Mouse (Mus musculus) embryo, embryonic 9.5 days (tissue): ENCODE data around the gene B3gnt2.

Experiments
- DNase-seq: peaks from one replicate; pipeline ENCODE4 v3.0.0-alpha.2; 2017; ENCODE audit errors: extremely low spot score

B3gnt2 gene

DNA sequence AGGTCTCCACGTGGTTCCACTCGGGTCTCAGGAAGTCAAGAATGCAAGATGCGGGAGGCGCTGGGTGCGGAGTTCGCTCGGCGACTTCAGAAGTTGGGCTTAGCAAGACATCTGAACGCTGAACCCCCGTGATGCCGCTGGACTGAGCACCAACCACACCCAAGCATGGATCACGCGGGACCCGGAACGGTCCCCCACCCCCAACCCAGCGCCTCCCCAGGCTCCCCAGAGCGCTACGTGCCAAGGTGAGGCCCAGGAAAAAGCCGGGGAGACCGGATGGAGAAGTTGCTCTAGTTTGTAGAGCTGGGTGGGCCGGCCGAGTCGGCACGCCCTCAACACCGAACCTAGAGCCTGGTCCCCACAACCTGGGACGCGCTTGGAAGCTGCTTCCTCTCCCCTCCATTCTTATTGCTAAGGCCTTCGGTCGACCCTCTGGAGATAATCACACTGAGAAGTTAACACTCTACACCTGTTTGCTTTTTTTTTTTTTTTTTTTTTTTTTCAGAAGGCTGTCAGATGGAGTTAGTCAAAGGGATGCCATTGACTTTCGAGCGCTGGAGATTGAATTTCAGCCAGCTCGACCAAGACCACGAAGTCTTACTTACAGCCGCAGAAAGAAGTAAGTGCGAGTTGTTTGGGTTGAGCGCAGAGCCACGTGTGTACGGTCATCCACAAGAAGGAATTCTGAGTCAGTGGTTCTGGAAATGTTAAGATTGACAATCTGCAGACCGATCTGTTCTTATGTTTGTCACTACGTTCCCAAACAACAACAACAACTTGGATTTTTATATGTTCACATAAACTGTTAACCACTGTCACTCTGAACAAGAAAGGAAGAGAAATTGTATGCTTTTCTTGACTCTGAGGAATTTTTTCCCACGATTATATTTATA is at the start of gene B3gnt2:
Gene B3gnt2, minus strand, starts transcription at position 627 of the 893 bp plus-strand sequence.
- no peak for DNase-seq

DNA sequence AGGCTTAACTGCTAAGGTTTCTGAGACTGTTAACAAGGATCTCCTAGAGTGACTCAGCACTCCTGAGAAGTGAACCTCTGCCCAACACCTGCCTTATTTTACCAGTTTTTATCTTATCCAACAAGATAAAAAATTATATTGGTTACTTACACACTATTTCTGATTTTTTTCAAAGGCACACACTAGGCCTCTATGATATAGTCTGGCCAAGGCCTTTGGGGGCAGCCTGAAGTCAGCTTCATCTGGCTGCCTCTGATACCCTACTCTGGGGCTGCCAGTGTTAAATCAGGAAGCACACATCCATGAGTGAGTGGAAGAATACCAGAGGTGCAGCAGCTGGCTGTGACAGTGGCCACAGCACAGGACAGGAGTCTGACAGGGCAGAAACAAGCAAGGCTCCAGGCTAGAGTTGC is 45.7 kb upstream of the B3gnt2 start:
- no peak for DNase-seq

DNA sequence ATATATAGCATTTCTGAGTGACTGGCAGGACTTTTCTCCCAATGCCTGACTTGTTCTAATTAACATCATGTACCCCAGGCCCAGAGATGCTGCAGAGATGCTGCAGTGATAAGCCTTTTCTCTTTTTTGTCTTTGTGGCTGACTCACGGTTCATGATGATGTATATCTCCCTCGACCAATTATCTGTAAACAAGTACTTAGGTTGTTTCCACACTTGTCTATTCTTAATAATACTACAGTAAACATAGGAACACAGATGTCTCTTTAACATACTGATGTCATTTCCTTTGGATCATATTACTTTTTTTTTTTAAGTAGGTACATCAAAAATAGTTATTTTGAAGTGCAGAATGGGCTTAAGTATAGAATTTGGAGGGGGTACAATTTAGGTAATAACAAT is 42.2 kb upstream of the B3gnt2 start:
- DNase-seq: no peak

DNA sequence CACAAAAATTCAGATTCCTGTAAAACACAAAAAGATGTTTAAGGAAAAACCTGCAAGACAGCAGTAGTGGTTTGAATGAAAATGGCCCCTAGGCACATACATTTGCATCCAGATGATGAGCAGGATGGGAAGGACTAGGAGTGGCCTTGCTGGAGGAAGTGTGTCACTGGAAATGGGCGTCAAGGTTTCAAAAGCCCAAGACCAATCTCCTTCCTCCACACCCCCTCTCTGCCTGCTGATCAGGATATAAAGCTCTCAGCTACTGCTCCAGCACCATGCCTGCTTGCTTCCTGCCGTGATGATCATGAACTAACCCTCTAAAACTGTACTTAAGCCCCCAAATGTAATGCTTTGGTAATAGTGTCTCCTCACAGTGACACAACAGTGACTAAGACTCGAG is 39.3 kb upstream of the B3gnt2 start:
- DNase-seq: no peak

DNA sequence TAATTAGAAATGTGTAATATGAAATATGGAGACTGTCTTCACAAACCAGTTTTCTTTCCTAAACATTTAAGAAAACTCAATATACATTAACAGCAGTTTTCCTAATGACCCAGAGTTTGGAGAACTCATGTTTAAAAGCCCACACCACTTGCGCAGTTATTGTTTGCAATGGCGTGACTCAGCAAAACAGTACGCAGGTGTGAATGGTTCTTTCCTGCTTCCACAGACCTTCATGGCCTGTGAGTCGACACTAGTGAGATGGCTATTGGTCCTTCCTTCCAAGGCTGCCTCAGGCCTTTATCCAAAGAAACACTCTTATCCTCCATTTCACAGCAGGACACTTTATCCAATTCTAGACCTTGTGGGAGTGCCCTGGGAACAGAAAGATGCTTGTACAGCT is 36.9 kb upstream of the B3gnt2 start:
- DNase-seq: no peak

DNA sequence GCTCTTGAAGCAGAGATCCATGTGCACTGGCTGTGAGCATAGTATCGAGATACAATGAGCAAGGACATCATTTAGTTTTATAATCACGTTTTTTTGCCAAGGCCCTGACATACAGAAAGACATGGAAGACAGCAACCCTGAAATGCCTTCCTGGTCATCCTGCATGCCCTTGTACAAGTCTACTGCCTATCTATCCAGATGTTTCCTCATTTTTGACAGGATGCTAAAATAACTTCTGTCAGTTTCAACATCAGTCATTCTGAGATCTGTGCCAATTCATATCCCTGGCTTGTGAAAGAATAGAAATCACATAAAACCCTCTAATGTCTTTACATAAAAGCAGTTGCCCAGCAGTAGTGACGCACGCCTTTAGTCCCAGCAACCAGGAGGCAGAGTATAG is 36.4 kb upstream of the B3gnt2 start:
- no peak for DNase-seq

DNA sequence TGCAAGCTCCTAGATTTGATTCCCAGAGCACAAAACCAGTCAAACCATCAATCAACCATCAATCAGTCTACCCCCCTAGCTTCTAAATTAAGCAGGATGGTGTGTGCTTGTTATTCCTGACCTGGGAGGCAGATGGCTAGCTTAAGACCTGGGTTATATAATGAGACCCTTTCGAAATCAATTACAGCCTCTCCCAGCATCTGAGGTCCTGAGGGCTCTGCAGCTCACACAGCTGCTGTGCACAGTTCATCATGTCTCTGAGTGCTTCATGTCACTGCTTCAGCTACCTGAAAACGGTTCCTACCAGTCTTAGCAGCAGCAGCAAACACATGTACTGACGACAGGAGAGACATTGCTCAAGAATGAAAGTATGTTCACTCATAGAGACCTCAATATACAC is 32.3 kb upstream of the B3gnt2 start:
- DNase-seq: no peak

DNA sequence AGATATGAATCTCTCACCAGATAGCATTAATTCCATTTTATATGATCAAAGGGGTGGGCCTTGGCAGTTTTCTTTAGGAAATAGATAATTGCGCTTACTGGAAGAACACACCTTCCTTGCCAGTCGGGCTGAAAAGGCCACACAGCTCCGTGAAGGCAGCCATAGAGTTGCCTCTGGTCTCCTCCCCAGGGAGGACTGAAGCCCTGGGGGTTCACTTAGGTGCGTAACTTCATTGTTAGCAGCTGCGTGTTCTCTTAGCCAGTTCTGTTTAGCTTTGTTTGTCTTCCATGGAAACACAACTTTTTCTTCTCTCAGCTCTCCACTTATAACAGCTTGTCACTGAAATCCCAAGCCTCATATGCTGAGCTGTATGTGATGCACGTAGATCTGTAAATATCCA is 31.7 kb upstream of the B3gnt2 start:
- no peak for DNase-seq

DNA sequence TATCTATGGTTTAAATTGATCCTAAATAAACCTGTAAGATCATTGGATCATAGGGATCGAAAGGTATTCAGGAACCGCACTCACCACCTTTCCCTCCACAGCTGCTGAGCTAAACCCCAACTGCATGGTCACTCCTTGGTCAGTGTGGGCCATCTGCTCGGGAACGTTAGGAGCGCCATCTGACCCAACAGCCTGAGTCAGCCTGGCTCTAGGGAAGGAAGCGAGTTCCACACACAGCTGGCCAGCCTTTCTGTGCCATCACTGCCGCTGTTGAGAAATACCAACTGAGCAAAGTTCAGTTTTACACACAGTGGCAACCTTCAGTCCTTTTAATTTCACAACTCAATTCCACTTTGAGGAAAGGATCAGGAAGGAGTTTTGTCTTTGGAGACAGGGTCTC is 31.1 kb upstream of the B3gnt2 start:
- DNase-seq: no peak

DNA sequence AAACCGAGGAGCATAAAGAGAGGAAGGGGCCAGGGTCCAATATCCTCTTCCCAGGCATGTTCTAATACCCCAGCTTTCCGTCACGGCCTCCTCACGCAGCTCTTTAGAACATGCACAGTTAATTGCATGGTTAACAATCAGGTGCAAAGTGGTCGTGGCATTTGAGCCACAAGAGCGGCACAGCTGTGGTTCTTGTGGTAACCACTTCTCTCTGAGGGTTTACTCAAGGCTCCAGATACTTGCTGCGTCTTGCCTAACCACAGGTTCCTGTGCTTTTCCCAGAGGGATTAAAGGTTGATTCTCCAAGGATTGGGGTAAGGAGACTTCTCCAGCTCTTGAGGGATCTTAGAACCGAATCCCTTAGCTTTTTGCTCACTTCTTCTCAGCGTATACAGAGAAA is 30.5 kb upstream of the B3gnt2 start:
- DNase-seq: no peak

DNA sequence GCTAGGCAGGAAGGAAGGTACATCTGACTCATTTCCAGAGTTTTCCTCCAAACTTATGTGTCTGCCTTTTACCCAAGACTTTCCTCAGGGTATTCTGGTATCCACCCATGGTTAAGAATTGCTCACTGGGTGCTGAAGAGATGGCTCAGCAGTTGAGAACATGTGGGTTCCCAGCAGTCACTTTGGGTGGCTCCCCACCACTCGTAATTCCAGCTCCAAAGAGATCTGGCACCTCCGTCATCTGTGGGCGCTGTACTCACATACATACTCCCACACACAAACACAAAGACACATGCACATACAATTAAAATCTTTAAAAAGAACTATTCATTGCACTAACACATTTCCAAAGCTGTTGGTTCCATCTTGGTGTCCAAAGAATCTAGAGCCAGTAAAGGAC is 28.5 kb upstream of the B3gnt2 start:
- DNase-seq: no peak

DNA sequence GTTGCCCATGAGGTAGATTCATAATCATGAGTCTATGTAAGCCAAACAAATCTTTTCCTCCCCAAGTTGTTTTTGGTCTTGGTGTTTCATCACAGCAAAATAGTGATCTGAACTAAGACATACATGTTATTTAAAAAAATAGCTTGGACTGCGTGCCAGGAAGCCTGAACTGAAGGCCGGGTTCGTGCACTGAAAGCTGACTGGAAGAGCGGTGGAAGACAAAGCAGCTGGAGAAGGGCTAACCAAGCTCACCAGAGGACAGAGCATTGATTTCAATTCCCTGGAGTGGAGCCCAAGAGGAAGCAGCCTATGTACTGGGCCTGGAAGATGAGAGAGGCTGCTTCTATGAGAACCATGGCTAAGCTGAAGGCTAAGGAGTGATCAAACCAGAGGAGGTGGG is 26.2 kb upstream of the B3gnt2 start:
- no peak for DNase-seq

DNA sequence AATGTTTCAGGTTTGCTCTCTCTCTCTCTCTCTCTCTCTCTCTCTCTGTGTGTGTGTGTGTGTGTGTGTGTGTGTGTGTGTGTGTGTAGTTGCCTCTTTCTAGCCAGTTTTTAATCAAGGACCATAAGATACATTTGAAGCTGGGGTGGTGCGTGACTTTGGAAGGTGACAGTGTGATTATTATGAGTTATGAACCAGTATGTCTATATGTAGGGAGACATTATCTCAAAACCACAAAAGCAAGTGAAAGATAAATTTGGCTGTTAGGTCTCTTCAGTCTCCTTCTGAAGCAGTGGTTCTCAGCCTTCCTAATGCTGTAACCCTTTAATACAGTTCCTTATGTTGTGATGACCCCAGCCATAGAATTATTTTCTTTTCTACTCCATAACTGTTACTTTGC is 24.6 kb upstream of the B3gnt2 start:
- DNase-seq: no peak

DNA sequence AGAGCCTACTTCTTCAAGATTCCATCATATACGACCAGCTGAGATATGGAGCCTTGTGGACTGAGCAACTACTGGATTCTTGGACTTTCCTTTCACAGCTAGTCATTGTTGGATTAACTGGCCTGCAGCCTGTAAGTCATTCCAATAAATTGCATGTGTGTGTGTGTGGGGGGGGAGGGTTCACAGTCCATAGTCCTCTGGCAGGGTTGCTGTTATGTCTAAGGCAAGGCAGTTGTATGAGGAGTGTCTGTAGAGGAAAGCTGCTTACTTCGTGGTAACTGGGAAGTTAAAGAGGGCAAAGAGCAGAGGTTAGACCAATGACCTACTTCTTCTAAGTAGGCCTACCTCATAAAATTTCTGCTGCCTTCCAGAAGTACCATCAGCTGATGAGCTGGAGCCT is 22.9 kb upstream of the B3gnt2 start:
- no peak for DNase-seq

DNA sequence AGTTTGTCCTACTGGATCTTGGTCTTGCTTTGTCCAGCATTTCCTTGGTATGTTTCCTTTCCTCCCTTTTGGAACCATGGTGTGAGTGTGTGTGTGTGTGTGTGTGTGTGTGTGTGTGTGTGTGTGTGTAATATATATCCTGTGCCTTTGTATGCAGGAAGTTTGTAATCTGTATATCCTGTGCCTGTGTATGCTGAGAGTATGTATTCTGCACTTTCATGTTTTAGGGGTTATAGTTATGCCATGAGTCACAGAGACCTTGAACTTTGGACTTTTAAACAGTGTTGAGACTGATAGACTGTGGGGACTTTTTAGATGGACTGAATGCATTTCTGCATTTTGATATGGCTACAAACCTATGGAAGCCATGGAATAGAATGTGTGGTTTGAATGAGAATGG is 22.2 kb upstream of the B3gnt2 start:
- DNase-seq: no peak

DNA sequence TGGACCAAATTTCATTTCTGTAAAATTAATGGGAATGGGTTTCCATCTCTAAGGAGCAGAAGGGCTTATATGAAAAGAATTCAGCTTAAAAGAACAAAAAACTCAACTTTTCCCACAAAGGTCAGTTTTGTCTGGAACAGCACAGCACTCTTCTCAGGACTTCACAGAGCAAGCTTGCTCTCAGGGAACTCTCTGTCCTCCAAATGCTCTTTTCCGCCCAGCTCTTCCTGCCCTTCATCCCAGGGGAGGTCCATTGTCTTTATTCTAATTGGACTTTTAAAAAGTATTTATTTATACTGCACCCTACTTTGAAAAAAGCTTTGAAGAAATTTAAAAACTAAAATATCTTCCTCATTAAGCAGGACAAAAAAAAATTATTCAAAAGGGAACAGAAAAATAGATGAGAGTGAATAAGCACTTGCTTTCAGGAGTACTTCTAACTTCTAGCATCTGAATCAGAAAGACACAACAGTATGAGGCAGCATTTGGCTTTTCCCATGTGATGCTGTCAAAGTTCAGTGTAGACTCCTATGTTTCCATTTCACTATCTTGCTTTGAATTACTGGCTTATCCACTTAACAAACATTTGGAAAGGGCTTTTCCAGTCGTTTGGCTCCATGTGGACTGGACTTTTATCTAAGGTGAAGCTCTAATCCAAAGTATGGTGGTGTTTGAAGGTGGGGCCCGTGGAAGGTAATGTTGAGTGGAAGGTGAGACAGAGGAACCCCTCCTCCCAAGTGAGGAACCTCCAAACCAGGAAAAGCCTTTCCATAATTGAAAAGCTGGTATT is 19.8 kb upstream of the B3gnt2 start:
- no peak for DNase-seq

DNA sequence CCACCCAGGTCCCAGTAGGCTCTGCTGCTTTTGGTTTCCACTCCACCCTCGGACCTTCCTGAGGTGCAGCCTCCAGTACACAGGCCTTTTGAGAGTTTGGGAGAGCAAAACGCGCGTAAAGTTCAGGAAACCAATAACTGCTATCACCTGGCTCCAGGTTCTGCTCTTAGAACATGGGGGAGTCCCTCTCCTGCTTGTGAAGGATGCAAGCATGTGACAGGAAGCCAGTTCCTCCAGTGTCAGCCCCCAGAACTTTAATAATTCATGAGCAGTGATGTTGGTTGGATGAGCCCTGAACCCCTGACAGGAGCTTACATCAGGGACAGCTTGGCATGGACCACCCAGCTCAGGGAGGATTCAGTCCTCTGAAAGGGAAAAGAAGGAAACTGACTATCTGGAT is 18.9 kb upstream of the B3gnt2 start:
- DNase-seq: no peak

DNA sequence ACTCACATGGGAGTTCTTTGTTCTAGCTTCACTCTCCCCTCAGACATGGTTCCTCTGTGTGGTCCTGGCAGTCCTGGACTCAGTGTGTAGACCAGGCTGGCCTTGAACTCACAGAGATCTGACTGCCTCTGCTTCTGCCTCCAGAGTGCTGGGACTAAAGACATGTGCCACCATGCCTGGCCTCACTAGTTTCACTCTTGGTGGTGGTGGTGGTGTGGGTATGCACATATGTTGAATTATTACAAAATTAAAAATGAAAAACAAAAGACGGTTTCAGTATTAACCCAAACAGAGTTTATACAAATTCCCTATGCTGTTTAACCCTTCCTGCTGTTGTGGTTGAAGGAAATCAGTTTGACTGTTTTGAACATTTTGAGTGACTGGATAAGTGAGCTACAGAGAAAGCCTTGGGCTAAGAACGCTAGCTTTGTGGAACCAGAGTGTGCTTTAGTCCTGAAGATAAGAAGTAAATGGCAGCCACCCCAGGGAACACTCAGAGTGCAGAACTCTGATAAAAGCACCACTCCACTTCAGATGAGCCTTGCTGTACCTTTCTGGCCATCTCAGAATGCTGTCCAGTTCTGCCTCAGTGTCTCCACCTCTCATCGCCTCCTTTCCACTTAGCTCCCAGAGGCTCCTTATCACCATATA is 16.0 kb upstream of the B3gnt2 start:
- DNase-seq: no peak

DNA sequence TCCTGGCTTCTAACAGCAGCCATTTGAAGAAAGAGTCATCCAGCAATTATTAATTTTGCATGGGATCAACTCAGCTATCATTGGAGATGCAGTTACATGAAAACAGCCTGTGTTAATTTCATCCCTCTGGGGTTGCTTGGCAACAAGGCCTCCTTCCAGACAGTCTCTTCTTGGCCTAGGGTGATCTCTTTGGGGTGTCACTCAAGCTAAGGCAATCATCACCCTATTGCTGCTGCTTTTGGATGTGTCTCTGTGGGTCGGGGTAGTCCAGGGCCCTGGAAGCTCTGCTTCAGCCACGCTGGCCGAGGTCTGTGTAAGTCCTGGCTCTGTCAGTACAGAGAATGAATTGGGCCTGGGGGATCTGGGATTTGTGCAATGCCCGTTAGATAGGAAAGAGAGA is 14.5 kb upstream of the B3gnt2 start:
- no peak for DNase-seq

DNA sequence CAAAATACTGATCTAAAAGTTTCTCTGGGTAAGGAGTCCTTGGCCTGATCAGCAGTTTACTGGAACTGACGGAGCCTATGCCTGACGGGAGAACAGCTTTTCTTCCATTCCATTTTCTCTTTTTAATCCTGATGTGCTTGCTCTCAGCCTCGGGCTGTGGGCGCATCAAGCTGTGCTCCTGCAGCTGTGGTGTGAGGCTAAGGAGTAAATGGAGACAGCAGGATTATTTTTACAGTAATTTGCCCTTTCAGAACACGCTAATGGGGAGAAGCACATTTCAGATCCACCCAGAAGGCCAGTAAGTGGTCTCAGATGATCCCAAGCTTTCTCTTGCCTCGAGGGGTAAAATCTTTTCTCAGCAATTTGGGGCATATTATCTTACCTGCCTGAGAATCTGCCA is 14.0 kb upstream of the B3gnt2 start:
- DNase-seq: no peak

DNA sequence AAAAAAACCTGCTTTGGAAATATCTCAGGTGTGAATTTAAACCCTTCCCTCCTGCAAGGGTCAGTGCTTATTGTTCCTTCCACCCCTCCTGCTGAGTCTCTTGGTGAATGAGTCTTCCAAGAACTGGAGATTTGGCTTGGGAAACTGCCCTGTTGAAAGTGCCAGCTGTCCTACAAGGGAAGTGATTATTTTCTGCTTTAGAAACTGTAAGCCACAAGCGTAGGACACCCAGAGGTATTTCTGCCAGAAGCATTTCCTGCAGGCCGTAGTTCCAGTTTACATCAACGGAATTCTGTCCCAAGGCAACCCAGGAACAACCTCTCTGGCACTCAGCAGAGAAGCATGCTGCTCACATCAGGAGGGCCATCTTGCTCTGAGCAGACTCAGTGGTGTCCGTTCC is 12.6 kb upstream of the B3gnt2 start:
- no peak for DNase-seq

DNA sequence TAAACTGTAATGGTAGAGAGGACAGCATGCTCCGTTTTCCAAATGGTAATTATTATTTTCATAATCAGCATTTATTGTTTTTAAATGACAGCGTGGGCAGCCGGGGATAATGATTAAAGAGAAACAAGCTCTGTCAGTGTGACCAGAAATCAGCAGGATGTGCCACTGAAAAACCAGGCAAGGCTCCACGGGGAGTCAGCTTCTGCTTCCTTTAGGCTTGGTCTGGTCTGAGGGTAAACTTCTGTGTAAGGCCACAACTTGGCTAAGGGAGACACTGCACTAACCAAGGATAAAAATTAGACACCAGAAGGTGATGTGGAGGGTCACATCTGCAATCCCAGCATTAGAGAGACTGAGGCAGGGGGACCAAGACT is 11.5 kb upstream of the B3gnt2 start:
- no peak for DNase-seq
